Mouse (Mus musculus) adrenal gland, adult 8-10 months (tissue): ENCODE measurements at regions not wholly inside any gene's neighbourhood (a gene's known extent, or its start where the extent isn't known, plus 50 kb on each side); places are given as distances from the start of the nearest gene placed in this dataset.

ENCODE experiments used
- DNase-seq: peaks from one replicate; pipeline ENCODE4 v3.0.0; 2022

- no peak for DNase-seq
Observed at GRCm38 (mm10) chr14:29784506-29784905, 62.8 kb upstream of the Cacna2d3 start.

- DNase-seq, result no peak
Observed at GRCm38 (mm10) chr14:29786431-29786830, 64.8 kb upstream of the Cacna2d3 start.

GRCm38 (mm10) chr14:29787796-29788195 lies 66.1 kb upstream of the Cacna2d3 start:
- no peak for DNase-seq

- DNase-seq, result no peak
Observed at GRCm38 (mm10) chr14:29788351-29788750, 66.7 kb upstream of the Cacna2d3 start.

- peak; percentile 50 for DNase-seq
Observed at GRCm38 (mm10) chr14:29795325-29795724, 73.7 kb upstream of the Cacna2d3 start.

GRCm38 (mm10) chr14:29796396-29796795 lies 74.7 kb upstream of the Cacna2d3 start:
- DNase-seq, result peak; percentile 55

GRCm38 (mm10) chr14:29799852-29800251 lies 78.2 kb upstream of the Cacna2d3 start:
- DNase-seq, result no peak

- no peak for DNase-seq
Observed at GRCm38 (mm10) chr14:29805234-29805633, 83.6 kb upstream of the Cacna2d3 start.

GRCm38 (mm10) chr14:29807881-29808280 lies 86.2 kb upstream of the Cacna2d3 start:
- DNase-seq, result no peak

- no peak for DNase-seq
Observed at GRCm38 (mm10) chr14:29814626-29815025, 93.0 kb upstream of the Cacna2d3 start.

- no peak for DNase-seq
Observed at GRCm38 (mm10) chr14:29817548-29817947, 95.9 kb upstream of the Cacna2d3 start.

GRCm38 (mm10) chr14:29818251-29818650 lies 96.6 kb upstream of the Cacna2d3 start:
- no peak for DNase-seq

GRCm38 (mm10) chr14:29818751-29819150 lies 97.1 kb upstream of the Cacna2d3 start:
- DNase-seq, result no peak

GRCm38 (mm10) chr14:29837063-29837462 lies 115.4 kb upstream of the Cacna2d3 start:
- DNase-seq, result no peak

GRCm38 (mm10) chr14:29839576-29839975 lies 117.9 kb upstream of the Cacna2d3 start:
- peak; percentile 28 for DNase-seq

- no peak for DNase-seq
Observed at GRCm38 (mm10) chr14:29841361-29842117, 119.9 kb upstream of the Cacna2d3 start.

- DNase-seq, result no peak
Observed at GRCm38 (mm10) chr14:29847661-29848060, 120.4 kb upstream of the Selenok start.

GRCm38 (mm10) chr14:29851286-29851685 lies 116.8 kb upstream of the Selenok start:
- DNase-seq, result no peak

GRCm38 (mm10) chr14:29851956-29852725 lies 116.0 kb upstream of the Selenok start:
- no peak for DNase-seq

- no peak for DNase-seq
Observed at GRCm38 (mm10) chr14:29862032-29862431, 106.1 kb upstream of the Selenok start.

- DNase-seq, result no peak
Observed at GRCm38 (mm10) chr14:29866455-29867275, 101.4 kb upstream of the Selenok start.

- no peak for DNase-seq
Observed at GRCm38 (mm10) chr14:29867311-29867710, 100.8 kb upstream of the Selenok start.

GRCm38 (mm10) chr14:29869930-29870329 lies 98.2 kb upstream of the Selenok start:
- DNase-seq, result no peak
